Mouse (Mus musculus): ENCODE measurements at regions not wholly inside any gene's neighbourhood (a gene's known extent, or its start where the extent isn't known, plus 50 kb on each side); places are given as distances from the start of the nearest gene placed in this dataset.
"Not testable (repeated sequence)": the region's sequence is repeated elsewhere in the genome, so short reads cannot be mapped to it uniquely, and the experiment has no call there.

DNA sequence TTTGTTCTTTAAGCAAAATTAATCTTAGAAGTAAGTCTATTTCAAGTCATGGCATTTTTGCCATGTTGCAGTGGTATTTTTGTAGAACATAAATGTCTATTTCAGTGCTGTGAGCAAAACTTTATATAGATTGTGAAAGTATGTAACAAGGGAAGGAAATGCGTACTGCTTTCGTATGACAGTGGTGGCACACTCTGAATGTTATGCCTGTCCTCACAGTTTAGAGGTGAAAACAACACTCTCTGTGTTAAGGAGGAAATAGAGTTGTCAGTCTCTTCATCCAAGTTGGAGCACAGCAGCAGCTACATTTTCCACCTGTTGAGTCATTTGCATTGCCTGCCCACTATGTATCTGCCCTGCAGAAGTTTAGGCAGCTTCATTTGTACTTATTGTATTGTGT lies 550.0 kb upstream of the Gm10801 start:
- Histone ChIP-seq H3K9ac (no peak overlapping the region), H3K27ac (replicated peaks) (no peak overlapping the region), H3K4me3 (no peak overlapping the region), H3K36me3 (no peaks in the 10 kb centered on the region), H3K9me3 (no peaks in the 10 kb centered on the region), H3K27me3 (no peaks in the 10 kb centered on the region), H3K4me2 (no peak overlapping the region), H3K4me1 (replicated peaks) (no peaks in the 10 kb centered on the region)
- 95% methylated on average over 2 of the region's 2 CpGs for WGBS
- no peak for ATAC-seq (ENCODE audit: low FRiP score, low read depth)

DNA sequence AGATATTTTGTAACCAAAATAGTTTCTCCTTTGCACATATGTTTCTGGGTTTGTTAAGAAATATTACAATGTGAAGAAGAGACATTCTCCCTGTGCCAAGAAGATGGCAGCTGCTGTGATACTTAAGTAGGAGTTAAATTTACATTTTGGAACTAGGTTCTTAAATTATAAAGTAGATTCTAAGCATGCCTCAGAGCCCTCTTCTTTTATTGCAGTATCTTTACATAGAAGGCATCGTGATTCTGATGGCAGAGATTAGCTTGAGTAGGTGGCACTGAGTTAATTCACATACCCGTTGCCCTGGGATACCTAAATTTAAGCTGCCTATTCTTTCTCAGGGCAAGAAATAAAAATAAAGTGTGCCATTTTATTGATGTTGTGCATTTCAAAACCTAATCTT lies 538.6 kb upstream of the Gm10801 start:
- Histone ChIP-seq H3K9me3 (no peaks in the 10 kb centered on the region), H3K27ac (replicated peaks) (no peak overlapping the region), H3K4me3 (no peak overlapping the region), H3K9ac (no peak overlapping the region), H3K27me3 (no peaks in the 10 kb centered on the region), H3K4me2 (no peak overlapping the region), H3K4me1 (replicated peaks) (no peaks in the 10 kb centered on the region), H3K36me3 (no peaks in the 10 kb centered on the region)
- WGBS = 72% methylated on average over 2 of the region's 2 CpGs
- ATAC-seq (ENCODE audit: low FRiP score, low read depth) = no peak

DNA sequence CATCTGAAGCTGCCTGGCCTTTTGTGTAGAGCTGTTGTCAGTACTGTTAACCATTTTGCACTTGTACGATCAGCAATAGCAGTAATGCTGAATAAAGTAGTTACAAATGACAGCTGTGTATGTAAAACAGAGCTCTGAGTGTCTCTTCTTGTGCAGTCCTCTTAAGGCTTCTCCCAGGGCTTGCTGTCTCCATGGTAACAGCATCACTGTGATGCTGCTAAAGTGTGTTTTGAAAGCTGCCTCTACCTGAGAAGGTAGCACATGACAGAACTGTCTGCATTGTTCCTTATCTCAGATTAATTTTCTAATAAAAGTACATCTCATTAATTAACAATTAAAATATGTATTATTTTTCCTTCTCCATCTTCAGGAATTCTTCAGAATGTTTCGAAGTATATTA lies 537.4 kb upstream of the Gm10801 start:
- Histone ChIP-seq H3K4me1 (replicated peaks) (no peaks in the 10 kb centered on the region), H3K27ac (replicated peaks) (no peak overlapping the region), H3K4me2 (no peak overlapping the region), H3K36me3 (no peaks in the 10 kb centered on the region), H3K27me3 (no peaks in the 10 kb centered on the region), H3K9ac (no peak overlapping the region), H3K9me3 (no peaks in the 10 kb centered on the region), H3K4me3 (no peak overlapping the region)
- ATAC-seq (ENCODE audit: low FRiP score, low read depth) = peak; percentile 76
- 61% methylated on average over 2 of the region's 2 CpGs for WGBS

DNA sequence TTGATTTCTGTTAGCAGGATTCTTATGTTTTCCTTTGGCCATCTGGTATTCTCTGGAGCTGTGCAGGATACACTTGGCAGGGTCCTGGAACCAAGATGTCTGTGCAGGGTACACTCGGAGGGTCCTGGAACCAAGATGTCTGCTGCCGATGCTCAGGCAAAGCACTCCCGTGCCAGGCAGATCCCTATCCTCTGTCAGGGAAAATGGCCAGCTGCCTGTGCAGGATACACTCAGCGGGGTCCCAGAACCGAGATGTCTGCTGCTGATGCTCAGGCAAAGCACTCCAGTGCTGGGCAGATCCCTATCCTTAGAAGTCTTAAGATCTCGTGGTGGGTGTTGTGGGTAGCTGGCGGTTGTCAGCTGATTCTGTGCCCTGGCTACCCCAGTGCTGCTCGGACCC lies 521.6 kb upstream of the Gm10801 start:
- not testable (repeated sequence) for ATAC-seq (ENCODE audit: low FRiP score, low read depth); H3K27me3 ChIP-seq; H3K36me3 ChIP-seq; H3K9me3 ChIP-seq; H3K9ac ChIP-seq; H3K4me3 ChIP-seq; H3K4me1 ChIP-seq (replicated peaks); H3K4me2 ChIP-seq; H3K27ac ChIP-seq (replicated peaks)
- WGBS = 88% methylated on average over 8 of the region's 8 CpGs

DNA sequence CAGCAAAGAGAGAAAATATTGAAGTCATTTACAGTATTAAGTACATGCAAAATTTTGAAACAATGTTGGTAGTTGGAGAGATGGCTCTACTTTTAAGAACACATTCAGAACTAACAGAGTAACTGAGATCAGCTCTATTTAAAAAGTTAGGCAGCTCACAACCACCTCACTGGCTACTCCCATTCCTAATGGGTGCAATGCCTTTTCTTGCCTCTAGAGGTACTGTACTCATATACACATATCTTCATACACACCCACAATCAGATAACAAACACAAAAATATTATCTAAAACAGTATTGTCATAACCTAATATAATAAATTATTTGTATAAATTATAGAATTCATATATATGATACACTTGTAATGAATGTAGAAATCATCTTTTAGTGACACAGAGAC lies 518.3 kb upstream of the Gm10801 start:
- ATAC-seq (ENCODE audit: low FRiP score, low read depth) = no peak
- no peak overlapping the region for H3K4me3 ChIP-seq
- no peaks in the 10 kb centered on the region for H3K9me3 ChIP-seq
- H3K4me1 ChIP-seq (replicated peaks) = no peaks in the 10 kb centered on the region
- H3K27ac ChIP-seq (replicated peaks) = no peak overlapping the region
- H3K36me3 ChIP-seq = no peaks in the 10 kb centered on the region
- no peak overlapping the region for H3K4me2 ChIP-seq
- no peak overlapping the region for H3K9ac ChIP-seq
- H3K27me3 ChIP-seq = no peaks in the 10 kb centered on the region
